Mouse (Mus musculus) ES-Bruce4 (cell line): ENCODE data around the gene Shisa7.

Experiments used
- CTCF ChIP-seq: IDR thresholded peaks from one replicate; pipeline ENCODE4 v1.8.1; 2011; ENCODE audit warnings: low read depth, low read length
- EP300 ChIP-seq: IDR thresholded peaks from 2 replicates; pipeline ENCODE4 v1.6.1; 2011; ENCODE audit warnings: low read depth, low read length; ENCODE audit not compliant: insufficient read depth
- POLR2A ChIP-seq: IDR thresholded peaks from one replicate; pipeline ENCODE4 v1.8.1; 2011; ENCODE audit warnings: low read length; ENCODE audit not compliant: insufficient read depth

DNA sequence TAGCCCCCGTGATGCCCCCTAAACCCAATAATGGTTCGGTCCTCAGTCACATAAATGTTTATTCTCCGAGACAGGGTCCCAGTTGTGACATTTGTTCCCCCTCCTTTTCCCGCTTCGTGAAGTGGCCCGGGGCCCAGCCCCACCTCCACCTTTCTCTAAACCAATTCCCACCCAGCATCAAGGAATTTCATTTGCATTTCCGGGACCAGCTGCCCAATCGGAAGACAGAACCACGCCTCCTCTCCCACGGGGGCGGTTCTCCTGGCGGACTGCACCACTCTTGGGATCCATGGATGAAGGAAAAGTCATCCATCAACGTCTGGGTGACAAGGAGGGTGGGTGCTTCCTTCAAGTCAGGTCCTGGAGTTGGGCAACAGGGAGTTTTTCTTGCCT is 417 bp upstream of the Shisa7 start:
- TF ChIP-seq EP300 (no peak), CTCF (no peak), POLR2A (no peak)
